Mouse (Mus musculus): ENCODE data around the gene Mrps14.

Mrps14 gene

DNA sequence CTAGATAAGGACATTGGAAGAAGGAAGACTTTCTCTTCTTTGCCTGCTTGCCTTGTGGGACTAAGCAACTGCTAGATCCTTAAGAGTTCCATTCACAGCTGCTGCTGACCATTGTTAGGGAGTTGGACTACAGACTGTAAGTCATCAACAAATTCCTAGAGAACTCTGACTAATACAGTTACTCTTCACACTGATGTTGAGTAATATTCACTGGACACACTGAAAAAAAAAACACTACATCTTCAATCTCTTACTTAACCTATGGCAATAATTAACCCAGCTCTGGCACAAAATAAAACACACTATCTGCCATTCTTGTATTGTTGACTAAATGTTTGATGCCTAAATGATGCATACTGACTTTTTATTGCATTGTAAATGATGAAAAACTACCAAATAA is 32.8 kb downstream of the Mrps14 start:
- DNase-seq (ENCODE audit: low read depth), result no peak

DNA sequence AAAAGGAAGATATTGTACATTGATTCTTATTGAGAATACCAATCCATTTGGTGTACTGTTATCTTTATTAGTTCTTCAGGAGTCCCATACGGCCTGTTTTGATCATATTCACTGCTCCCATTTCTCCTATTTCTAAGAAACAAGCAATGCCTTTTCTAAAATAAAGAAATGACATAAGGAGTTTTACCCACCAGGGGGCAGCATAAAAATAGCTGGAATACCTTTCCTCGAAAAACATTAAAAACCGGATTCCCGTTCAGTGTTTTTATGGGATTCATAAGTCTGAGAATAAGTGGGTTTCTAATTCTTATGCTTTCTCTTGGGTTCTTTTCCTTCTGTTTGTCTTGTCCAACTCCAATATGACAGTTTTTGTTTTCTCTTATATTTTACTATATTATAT is 36.0 kb downstream of the Mrps14 start:
- no peak for DNase-seq (ENCODE audit: low read depth)

DNA sequence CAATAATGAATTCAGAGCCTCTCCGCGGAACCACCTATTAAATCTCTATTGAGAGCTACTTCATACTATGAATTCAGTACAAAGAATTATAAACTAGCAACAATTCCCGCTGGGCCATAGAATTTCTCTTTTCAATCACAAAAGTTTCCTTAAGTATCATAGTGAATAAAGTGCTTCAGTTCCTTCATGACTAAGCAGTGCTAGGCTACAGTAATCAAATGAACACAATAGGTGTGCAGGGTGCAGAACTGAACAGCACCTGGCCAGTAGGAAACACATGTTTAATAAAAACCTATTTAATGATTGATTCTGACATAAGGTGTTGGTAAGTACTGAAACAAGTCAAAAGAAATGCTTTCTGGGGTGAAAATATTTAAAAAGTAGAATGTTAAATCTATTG is 37.1 kb downstream of the Mrps14 start:
- DNase-seq (ENCODE audit: low read depth), result no peak

DNA sequence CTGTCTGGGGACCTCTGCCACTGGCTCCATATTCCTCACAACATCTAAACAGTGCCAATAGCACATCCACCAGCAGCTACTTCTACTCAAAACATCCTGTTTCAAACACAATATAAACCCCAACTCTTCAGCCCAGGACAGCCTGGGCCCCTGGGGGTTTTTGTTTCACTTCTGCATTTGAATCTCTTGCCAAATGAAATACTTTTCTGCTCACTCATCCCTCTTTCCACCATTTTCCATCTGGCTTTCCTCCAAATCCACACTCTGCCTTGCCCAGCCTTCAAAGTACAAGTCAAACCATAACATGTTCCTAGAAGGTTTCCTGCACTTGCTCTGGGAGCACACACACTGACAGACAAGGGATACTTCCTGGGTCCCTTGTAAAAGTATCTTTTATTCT is 38.9 kb downstream of the Mrps14 start:
- no peak for DNase-seq (ENCODE audit: low read depth)

DNA sequence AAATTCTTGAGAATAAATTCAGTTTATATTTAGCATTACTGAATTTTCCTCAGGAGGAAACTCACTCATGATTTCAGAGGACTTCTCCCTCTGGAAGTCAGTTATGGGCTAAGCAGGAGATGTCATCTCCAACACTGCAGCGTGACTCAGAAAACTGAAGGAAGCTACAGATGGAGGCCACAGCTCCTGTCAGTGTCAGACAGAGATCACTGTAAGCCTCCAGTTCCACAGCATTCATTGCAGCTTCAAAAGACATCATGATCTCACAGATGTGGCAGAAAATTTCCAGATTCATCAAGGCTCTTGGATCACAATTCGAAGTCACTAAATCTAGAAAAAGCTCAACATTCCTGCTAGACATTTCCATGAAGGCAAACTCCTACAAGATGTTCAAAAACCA is 43.0 kb downstream of the Mrps14 start:
- no peak for DNase-seq (ENCODE audit: low read depth)

DNA sequence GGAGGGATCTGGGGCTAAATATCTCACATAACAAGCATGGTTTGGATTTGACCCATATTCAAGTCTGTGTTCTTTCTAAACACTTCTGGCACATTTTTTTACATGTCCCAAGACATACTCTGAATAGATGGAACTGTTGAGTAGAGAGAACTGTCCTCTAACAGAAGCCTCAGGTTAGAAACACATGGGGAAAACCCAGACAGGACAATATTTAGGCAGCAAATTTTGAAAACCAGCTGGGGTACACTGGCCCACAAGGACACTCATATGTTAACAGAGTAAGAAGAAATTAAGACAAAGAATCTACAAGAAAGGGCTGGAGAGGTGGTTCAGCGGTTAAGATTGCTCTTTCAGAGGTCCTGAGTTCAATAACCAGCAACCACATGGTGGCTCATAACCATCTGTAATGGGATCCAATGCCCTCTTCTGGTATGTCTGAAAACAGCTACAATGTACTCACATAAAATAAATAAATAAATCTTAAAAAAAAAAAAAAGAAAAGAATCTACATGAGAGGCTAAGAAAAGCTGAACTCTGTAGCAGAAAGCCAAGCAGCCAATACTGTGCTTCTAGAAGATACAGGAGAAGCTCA is 43.9 kb downstream of the Mrps14 start:
- DNase-seq (ENCODE audit: low read depth), result no peak

DNA sequence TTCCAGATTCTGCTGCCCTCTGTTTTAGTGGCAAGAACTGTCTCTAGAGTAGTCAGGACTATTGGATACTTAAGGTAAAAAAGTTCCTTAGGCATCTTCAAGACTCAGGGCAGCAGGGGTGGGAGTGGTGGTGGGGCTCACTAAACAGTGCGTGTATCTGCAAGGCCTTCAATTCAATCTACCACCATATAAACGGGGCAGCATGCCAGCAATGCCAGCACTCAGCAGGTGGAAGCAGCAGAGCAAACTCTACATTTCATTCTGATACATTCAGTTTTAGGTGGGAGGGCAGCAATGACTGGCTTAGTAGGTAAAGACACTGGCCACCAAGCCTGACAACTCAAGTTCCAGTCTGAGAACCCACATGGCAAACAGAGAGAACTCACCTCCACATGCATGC is 45.1 kb downstream of the Mrps14 start:
- DNase-seq (ENCODE audit: low read depth), result no peak

DNA sequence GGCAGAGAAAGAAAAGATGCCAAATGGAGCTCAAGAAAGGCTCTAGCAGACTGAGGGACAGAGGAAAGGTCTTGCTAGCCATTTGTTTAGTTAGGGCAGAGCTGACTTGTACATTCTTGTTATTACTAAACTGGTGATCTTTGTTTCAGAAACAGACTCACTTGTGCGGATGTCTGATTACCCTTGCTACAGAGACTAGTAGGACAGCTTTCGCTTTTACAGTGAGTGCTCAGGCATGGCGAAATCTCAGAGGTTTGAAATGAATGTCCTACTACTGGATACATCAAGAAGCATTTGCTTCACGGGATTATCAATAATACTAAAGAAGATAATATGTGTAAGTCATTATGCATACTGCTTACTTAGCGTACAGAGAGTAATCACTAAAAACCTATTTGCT is 49.7 kb downstream of the Mrps14 start:
- DNase-seq (ENCODE audit: low read depth), result no peak

DNA sequence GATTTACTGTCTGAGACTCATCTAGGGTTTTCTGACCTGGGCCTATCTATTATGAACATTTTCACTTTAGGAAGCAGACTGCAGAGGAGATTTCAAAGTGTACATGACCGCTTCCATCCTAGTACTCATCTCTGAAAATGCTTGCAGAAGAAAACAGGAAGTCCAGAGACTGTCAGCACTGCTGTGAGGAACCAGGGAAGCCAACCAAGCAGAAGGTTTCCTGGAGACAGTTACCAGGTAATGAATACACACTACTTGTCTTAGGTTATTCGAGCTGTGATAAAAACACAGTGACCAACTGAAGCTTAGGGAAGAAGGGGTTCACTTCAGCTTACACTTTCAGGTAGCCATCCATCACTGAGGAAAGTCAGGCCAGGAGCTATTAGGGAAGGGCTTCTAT is 50.9 kb downstream of the Mrps14 start:
- DNase-seq (ENCODE audit: low read depth), result no peak

DNA sequence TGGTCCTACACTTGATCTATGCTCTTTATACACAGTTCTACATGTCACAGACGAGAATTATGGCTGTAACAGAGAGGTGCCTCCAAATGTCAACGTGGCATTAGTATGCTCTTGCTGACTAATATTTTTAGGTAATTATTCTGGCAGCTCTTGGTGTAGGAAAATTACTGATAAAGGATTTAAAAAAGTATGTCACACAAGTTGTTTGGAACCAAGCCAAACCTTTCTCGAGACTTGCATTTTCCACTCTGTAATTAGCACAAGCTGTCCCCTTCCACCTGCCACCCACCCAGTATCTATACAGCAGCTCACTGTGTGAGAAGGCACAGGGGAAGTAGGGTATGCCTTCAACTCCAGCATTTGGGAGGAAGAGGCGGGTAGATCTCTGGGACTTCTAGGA is 51.8 kb downstream of the Mrps14 start:
- DNase-seq (ENCODE audit: low read depth), result no peak

DNA sequence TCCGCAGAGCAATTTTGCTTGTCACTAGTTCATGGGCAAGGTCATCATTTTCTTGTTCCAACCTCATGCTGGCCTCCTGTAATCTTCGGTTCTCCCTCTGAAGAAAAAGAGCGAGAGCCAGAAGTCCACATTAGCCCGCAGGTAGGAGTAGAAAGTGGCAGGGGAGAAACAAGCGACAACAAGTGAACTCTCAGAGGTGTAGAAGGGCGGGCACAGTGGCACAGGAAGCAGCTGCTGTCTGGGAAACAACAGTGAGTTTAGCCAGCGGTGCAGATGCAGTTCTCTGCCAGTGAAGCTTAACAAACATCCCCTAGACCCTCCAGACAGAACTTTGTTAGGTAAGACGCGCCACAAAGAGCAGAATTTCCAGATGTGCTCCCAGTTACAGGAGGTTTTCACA is 52.5 kb downstream of the Mrps14 start:
- no peak for DNase-seq (ENCODE audit: low read depth)

DNA sequence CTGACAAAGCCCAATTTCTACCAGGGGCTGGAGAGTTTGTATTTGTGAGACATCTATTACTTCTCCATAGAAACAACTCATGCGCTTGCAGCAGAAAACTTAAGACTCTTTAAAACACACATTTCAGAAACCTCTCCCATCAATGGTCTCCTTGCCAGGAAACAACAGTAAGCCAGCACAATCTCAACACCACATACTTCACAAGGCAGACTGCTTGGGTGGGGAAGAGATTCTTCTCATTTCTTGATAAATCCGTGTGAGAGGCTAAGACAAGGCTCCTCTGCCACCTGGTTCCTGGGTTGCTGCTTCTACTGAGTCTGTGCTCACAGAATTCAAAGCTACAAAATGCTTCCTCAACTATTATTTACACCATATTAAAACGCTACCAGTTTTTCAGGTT is 54.8 kb downstream of the Mrps14 start:
- no peak for DNase-seq (ENCODE audit: low read depth)

DNA sequence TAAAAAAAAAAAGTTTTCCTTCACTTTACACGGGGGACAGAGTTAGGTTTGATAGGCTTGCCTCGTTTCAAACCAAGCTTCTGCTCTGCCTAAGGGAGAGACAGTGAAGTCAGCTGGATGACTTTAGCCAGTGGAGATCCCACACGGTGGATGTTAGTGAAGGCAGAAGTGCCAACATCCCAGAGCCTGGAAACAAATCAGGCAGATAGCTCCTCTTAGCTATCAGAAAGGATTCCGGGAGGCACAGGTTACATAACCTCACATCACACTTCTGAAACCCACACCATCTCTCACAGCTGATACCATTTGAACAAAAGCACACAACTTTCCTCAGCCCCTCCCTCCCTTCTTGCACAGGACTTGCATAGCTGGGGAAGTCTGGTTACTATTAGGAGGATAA is 55.8 kb downstream of the Mrps14 start:
- no peak for DNase-seq (ENCODE audit: low read depth)

DNA sequence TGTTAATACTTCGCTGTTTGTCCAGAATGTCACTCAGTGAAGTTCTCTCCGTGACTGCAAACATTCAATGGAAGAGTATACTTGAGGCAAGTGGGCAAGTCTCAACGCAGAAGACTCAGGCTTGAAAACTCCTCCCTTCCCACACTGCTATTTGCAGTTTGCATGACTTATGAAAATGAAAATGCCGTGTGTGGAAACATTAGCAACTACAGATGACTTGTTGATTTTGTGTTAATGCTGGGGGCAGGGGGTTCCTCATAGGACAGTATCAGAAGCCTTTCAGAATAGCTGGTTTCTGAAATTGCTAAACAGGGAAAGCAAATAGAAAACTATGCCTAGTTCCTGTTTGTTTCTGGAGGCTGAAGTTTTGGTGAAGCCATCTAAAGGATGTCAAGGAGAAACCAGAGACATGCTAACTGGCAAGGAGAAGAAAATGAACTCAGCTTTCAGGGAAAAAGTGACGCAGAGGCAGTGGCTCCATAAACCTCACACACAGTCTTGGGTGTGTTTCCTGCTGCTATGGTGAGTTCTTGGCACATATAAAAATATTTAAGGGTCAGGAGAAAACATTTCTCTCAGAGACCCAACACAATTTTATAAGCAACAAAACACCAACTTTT is 56.5 kb downstream of the Mrps14 start:
- no peak for DNase-seq (ENCODE audit: low read depth)
